Mouse (Mus musculus): ENCODE measurements around the gene Cage1.

Cage1 gene

DNA sequence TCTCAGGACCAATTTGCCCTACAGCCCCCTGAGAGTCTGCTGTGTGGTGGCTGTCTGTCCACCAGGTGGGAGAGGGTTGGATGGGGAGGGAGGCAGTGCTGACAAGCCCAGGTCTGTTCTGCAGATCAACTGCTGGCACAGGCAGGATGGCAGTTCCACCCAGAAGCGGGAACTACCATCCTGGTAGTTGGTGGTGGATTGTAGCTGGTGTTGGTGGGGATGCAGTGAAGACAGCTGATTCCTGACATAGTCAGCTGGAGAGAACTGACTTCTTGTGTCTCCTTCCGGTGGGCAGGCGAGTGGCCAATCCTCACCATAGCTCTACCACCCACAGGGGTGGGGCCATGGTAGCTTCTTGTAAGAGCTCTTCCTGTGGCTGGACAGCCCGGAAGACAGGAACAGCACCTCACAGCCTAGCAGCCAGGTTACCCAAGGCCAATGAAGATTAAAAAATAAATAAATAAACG is 26.4 kb downstream of the Cage1 start:
- no peak for DNase-seq (ENCODE audit: low spot score in 2 of 2)

DNA sequence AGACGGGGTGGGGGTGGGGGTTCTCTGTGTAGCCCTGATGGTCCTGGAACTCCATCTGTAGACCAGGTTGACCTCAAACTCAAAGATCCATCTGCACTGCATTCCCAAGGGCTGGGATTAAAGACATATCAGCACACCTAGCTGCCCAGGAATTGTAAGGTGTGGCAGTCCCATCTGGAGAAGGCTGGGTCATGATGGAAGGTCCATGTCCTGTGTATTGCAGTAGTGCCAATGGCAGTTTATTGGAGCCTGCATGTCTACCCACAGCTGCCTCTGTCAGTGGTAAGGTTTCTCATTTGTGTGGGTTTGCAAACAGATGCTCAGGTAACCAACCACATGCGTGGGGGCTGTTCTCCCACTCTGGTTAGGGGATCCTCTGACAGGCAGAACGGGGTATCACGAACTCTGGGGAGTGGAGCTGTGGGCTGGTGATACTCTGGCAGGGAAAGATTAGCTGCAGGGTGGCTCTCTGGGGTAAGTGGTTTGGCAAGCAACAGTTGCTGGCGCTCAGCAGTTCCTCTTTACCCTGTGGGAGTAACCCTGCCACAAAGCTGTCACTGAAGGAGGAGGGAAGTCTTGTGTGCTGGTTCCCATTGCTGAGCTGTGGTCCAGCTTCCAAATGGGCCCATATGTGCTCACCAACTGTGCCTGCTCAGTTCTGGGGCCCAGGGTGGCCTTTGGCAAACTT is 27.0 kb downstream of the Cage1 start:
- no peak for DNase-seq (ENCODE audit: low spot score in 2 of 2)

DNA sequence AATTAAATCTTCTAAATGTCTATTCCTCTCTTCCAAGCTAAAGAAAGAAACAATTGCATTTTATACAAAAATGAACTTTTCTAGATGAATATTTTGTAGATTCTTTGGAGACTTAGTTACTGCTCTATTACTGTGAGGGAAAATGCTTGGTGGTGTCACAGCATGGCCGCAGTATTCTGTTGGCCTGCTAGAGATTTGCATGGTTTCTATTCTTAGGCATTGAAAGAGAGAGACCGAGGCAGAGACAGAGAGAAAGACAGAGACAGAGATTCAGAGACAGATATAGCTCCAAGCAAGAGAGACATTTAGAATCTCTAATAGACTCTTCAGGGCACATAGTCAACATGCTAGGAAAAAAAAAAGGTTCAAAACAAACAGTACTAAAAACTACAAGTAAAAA is 28.9 kb downstream of the Cage1 start:
- no peak for DNase-seq (ENCODE audit: low spot score in 2 of 2)

DNA sequence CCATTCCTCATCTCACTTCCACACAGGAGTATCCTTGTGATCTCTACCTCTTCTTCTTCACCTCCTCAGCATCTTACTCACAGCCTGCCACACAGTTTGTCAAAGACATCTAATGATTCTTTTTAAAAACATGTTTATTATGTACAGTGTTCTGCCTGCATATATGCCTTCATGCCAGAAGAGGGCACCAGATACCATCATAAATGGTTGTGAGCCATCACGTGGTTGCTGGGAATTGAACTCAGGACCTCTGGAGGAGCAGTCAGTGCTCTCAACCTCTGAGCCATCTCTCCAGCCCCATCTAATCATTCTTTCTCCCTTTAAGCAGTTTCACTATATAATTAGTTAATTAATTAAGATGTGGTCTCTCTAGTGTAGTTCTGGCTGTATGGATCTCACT is 34.4 kb downstream of the Cage1 start:
- no peak for DNase-seq (ENCODE audit: low spot score in 2 of 2)

DNA sequence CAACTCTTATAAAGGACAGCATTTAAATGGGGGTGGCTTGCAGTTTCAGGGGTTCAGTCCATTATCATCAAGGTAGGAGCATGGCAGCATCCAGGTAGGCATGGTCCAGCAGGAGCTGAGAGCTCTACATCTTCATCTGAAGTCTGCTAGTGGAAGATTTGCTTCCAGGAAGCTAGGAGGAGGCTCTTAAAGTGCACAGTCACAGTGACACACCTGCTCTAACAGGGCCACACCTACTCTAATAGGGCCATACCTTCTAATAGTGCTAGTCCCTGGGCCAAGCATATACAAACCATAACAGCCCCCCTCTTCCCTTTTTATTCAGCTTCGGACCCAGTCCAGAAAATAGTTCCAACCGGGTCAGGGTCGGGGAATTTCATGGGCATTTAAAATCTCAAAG is 37.2 kb downstream of the Cage1 start:
- DNase-seq (ENCODE audit: low spot score in 2 of 2), result no peak

DNA sequence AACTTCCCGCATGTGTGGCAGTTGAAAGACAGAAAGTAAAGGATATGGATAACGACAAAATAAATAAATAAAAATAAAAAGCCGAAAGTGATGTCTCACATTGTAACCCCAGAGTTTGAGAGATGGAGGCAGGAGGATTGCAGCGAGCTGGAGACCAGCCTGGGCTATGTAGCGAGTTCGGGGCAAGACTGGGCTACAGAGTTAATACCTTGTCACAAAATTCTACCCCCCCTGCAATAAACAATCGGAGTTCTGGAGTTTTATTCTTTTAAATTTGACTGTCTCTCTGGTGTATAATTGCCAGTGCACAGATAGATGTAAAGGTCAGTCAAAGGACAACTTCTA is 42.5 kb downstream of the Cage1 start:
- no peak for DNase-seq (ENCODE audit: low spot score in 2 of 2)

DNA sequence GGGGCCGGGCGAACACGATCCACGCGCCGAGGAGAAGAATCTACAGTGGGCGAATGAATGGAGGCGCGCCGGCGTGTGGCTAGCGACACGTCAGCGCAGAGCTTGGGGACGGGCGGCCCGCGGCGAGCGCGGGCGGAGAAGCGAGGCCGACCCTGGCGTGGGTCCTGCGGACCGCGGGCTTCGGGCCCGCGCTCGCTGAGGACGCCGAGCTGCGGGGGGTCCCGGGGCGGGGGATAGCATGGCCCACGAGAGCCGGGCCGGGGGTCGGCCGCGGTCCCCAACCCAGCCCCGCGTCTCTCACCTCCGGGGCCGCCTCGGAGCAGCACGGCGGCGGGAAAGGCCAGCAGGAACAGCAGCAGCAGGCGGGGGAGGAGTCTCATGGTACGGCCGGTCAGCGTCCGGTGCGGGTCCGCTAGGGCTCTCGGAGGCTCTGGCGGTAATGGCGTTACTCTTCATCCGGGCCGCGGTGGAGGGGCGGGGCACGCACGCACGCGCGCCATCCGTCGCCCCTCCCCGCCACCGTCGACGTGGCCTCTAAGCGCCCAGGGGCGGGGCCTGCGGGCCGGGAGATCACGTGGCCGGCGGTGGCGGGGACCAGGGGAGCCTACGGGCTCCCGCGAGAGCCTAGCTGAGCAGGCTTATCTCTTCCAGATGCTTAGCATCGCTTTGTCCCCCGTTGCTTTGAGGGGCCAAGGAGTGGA is 43.0 kb downstream of the Cage1 start, which contains the start of gene Ssr1:
Ssr1 (minus strand) TSS at position 514 of the 701 bp plus-strand sequence.
- peak; percentile 94 to 96 for DNase-seq (ENCODE audit: low spot score in 2 of 2)

DNA sequence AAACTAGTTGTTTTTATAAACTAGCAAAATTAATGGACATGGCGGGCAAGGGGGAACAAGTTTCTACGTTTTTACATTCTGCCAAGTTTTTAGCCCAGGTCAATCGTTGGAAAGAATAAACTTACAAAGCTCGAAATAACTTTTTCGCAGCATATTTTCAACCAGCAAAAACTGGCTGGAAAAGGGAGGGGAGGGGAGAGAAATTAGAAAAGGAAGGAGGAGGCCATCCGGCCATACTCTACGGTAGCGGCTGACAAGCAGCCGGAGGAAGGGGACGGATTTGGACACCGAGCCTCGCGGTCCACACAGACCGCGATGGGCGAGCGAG is 43.5 kb downstream of the Cage1 start:
- DNase-seq (ENCODE audit: low spot score in 2 of 2), result no peak

DNA sequence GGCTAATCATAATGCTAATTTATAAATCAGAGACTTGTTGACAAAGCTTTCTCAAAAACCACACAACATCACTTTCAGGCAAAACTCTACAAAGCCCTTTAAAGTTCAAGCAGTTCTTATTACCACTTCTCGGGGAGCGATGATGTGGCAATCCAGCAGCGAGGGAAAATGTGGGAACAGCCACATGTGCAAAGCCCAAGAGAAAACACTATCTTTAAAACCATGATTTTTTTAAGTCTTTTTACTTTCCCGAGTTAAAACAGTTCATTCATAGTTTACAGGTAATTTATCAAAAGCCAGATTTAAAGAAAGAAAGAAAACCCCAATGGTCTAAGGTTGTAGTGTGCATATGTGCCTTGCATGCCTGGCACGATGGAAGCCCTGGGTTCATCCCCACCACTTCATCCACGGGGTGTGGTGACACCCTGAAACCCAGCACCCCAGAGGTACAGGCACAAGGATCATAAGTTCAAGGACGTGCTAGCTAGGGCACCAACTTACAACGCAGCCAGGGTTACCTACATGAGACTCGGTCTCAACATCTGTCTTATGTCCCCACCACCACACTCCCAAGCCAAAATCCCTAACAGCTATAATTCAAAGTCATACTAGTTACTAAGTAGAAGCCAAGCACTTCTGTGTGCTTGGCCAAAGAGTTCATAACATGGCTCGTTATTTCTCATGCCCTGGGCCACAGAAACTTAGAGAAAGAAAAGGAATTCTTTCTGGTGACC is 44.1 kb downstream of the Cage1 start:
- no peak for DNase-seq (ENCODE audit: low spot score in 2 of 2)

DNA sequence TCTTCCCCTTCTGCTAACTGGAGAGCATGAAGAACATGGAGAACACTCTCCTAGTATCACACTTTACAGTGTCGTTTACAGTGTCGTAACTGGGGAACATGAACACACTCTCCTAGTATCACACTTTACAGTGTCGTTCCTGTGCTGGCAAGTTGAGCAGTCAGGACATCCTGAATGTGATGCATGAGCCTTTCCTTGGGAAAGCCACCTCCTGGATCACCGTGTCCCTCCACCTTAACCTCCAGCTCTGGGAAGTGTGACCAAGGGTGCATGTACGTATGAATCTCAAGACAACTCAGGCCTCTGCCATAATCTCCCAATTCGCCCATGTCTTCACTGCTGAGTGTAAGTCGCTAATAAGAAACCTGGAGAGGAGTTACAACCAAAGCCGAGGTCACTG is 47.2 kb downstream of the Cage1 start:
- DNase-seq (ENCODE audit: low spot score in 2 of 2), result no peak

DNA sequence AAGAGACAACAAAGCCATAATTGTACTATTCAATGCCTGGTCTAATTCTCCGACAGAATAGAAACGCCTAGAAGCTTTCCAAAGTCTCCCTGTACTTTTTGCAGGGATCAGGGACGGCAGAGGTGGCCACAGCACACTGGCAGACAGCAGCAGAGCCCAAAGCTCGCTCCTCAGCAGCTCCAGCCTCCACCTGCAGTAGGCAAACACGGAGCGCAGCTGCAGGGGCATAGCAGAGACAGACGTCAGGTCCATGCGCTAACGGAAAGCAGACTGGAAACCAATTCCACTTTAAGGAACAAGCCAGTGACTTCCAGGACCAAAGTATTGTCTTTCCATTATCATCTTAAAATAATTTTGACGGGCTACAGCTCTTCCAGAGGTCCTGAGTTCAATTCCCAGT is 50.7 kb downstream of the Cage1 start:
- no peak for DNase-seq (ENCODE audit: low spot score in 2 of 2)

DNA sequence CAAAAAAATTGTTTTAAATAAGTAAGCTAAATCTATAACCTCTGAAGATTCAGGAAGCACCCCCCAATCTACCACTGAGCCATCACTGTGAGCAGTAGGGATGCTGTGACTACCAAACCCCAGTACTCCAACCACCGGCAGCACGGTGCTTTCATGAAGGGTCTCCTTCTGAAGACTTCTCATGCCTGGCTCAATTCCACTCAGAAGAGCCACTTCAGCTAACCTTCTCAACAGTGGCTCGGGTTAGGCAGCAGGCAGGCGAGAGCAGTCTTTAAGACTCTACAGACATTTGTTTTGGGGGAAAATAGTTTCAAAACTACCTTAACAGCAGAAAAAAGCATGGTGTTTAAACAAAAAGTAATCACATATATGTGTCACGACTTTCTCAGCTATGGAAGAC is 55.8 kb downstream of the Cage1 start:
- DNase-seq (ENCODE audit: low spot score in 2 of 2), result no peak

DNA sequence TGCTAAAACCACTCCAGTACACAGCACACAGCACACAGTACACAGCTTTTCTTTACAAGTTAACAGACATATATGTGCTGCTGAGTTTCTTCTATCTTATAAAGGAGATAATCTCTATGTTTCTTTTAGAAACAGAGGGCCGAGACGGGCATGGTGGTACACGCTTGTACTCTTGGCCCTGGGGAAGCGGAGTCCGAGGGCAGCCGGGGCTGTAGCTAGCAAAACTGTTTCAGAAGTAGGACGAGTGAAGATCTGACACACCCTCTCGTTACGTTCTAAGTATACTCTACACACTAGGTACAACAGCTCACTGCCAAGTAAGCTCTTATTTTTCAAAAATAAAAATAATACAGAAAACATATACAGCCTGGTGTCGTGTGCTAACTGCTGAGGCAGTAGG is 56.5 kb downstream of the Cage1 start:
- no peak for DNase-seq (ENCODE audit: low spot score in 2 of 2)

DNA sequence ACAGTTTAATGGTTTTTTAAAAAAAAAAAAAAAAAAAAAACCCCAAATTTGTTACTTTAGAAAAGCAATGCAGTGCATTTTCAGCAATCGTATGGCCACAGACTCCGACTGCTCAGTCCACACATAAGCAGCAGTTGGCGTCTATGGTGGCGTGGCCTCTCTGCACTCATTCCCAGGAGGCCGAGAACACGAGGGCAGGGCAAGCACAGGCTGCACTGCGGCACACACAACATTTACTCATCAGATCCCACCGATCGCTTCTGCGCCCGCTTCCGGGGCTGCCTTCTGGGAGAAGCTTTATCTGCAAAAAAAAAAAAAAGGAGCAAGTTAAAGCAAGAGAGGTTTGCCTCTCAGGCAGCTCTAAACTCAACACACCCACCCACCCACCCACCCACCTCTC is 57.4 kb downstream of the Cage1 start:
- DNase-seq (ENCODE audit: low spot score in 2 of 2), result no peak

DNA sequence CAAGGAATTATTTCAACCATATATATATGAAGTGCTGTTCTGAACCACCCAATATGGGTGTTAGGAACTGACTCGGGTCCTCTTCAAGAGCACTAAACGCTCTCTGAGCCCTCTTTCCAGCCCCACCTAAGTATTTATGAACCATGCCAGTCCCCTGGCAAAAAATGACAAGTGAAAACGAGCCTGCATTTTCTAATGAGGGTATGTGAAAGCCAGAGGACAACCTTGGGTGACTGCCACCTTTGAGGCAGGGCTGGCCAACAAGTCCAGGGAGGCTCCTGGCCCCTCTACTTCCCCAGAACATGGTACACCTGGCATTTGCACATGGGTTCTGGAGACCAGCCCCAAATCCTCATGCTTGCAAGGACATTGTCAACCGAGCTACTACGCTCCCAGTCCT is 62.1 kb downstream of the Cage1 start:
- no peak for DNase-seq (ENCODE audit: low spot score in 2 of 2)

DNA sequence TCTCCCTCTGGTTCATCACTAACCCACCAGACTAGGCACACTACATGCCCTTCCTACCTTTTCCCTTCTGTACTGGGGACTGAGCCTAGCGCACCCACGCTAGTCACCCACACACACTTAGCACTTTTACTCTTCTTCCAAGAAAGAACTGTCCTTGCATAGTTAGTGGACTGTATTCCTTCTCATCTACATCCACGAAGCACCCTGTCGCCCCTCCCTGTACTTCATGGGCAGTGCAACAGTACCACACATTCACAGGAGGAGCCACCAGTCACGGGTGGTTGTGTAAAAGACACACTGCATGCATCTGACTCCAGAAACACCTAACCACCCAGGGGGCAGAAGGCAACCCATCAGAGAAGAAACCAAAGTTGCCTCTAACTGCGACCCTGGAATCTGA is 62.8 kb downstream of the Cage1 start:
- DNase-seq (ENCODE audit: low spot score in 2 of 2), result no peak

DNA sequence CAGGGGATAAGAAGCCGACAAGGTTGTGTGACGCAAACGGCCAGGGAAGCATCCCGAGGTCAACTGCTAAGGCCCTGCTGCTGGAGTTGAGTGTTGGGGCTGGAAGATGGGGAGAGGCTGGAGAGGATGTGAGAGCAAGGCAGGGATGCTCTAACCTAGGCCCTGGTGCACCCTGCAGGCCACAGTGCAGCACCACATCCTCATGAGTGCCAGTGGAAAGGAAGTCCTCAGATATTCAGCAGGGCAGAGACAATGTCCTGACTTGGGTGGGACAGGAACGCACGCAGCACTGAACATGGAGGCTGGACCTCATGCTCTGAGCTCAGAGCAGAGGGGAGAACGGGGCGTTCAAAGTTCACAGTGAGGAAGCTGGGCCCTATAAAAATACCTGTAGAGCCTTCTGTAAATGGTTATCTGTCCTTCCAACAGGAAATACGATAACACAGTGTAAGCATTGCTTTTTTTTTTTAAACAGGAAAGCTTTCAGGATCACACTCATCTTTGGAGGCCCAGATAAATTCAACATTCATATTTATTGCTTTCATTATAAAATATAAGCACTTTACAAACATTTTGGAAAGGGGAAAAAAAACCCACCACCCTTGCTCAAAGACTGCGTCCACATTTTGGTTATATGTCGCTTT is 65.9 kb downstream of the Cage1 start:
- no peak for DNase-seq (ENCODE audit: low spot score in 2 of 2)

DNA sequence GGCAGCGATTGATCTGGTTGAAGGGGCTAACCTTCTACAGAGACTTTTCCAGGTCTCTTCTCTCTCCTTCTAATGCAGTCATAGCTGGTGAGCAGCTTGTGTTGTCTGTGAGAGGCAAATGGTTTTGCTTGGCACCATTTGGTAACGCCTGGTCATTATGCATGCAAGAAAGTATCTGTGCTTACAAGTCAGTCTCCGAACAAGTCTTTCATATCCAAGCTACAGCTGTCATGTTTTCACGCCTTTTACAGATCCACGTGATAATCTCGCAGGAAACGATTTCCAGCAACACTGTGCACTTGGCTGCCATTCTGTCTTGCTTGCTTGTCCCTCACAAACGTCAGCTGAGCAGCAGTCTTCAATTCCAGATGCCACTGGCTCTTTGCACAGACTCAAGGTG is 66.9 kb downstream of the Cage1 start:
- DNase-seq (ENCODE audit: low spot score in 2 of 2), result no peak

DNA sequence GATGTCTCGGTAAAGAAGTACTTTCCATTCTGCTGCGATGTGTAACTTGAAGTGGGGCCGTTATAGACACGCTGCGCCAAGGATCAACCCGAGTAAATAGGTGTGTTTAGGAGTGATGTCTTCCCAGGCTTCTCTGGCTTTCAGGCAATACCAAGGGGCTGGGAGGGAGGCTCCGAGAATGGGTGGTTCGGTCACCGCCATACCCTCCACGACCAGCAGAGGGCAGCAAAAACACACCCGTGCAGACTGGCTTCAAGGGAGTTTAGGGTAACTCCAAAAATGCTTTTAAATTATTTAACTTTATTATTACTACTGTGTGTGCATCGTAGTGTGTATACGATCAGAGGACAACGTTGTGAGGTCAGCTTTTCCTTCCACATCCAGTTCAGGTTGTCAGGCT is 67.5 kb downstream of the Cage1 start:
- DNase-seq (ENCODE audit: low spot score in 2 of 2), result peak; percentile 79 to 94

DNA sequence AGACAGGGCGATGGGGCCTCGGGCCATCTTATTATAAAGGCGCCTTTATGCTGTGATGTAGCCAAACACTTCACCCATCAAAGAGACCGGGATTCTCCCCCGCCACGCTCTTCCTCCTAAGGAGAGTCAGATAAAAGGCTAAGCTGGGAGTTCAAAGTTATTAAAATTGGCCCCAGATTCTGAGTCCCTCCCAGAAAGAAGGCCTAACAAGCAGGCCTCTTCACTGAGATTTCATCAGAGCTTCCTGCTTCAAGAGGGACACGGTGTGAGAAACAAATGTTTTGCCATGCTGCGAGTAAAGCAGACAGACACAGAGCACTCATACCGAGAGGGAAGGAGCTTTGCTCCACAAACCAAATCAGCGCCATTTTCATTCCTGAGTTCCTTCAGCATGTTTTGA is 69.3 kb downstream of the Cage1 start:
- no peak for DNase-seq (ENCODE audit: low spot score in 2 of 2)

DNA sequence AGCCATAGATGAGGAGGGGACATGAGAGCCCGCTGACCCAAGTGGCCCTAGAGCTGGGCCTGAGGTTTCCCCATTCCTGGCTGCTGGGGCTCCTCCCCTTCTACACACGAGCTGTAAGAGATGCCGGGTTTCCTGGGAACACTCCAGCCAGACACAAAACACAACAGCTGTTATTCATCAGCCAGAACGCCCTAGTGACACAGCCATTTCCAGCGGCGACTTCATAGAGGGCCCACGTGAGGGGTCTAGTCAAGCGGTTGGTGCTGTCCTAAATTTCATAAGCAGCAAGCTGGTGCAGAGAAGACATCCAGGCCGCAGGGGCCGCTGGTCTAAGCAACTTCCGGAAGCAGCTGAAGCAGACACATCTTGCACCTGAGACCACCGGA is 69.8 kb downstream of the Cage1 start:
- no peak for DNase-seq (ENCODE audit: low spot score in 2 of 2)

DNA sequence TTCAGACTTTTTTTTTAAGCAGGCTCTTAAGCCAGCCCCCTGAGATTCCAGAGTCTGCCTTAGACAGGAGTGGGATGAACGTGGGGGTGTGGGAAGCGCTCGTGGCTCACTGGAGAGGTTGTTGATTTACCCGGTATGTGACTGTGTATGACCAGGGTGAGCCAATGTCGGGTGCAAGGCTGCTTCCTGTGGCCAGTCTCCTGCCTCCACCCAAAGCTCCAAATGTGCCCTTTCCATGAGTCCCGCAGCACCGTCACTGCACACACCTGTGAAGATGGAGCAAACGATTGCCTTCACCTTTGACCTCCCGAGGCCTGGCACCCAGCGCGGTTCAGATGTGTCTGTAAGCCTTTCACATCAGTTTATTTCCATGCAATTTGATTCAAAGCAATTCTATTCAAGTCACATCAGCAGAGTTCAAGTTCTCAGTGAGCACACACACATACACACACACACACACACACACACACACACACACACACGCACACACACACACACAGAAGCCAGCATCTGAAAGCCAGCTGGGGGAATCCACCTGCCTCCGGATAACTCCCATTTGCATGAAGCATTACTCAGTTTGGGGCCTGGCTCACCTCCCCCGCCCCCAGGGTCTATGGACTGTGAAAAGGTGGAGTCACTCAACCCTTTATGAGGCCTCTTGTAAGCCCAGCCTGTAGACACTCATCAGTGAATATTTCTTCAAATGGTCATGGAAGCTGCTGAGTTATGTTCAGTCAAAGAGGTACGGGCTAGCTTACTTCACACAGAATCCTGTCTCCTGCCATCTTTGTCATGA is 70.4 kb downstream of the Cage1 start:
- no peak for DNase-seq (ENCODE audit: low spot score in 2 of 2)

Measured in urinary bladder, postnatal 4 days (tissue).